Mouse (Mus musculus) liver, adult (tissue): ENCODE results near the gene Prkacb.

Experiments
- GATA4 ChIP-seq: IDR thresholded peaks from 2 replicates; pipeline ENCODE4 v1.6.1; 2014; ENCODE audit warnings: mild to moderate bottlenecking, low read length; ENCODE audit not compliant: insufficient replicate concordance

The Prkacb gene

GRCm38 (mm10) chr3:146757970-146758960, 54.5 kb downstream of the Prkacb start:
- TF ChIP-seq GATA4 = no peak

GRCm38 (mm10) chr3:146754270-146754669, 58.5 kb downstream of the Prkacb start:
- TF ChIP-seq GATA4 = no peak

GRCm38 (mm10) chr3:146741564-146742202, 71.1 kb downstream of the Prkacb start:
- no peak for TF ChIP-seq GATA4

- TF ChIP-seq GATA4 = no peak
Observed at GRCm38 (mm10) chr3:146741158-146741557, 71.6 kb downstream of the Prkacb start.

- no peak for TF ChIP-seq GATA4
Observed at GRCm38 (mm10) chr3:146735657-146736056, 77.1 kb downstream of the Prkacb start.

GRCm38 (mm10) chr3:146734907-146735629, 77.7 kb downstream of the Prkacb start:
- TF ChIP-seq GATA4 = no peak

- no peak for TF ChIP-seq GATA4
Observed at GRCm38 (mm10) chr3:146731499-146731898, 81.3 kb downstream of the Prkacb start.

GRCm38 (mm10) chr3:146723037-146723436, 89.8 kb downstream of the Prkacb start:
- TF ChIP-seq GATA4 = no peak

- TF ChIP-seq GATA4 = no peak
Observed at GRCm38 (mm10) chr3:146719696-146720095, 93.1 kb downstream of the Prkacb start.

GRCm38 (mm10) chr3:146718251-146718650, 94.5 kb downstream of the Prkacb start:
- no peak for TF ChIP-seq GATA4

GRCm38 (mm10) chr3:146712305-146712704, 100.5 kb downstream of the Prkacb start:
- TF ChIP-seq GATA4 = no peak

GRCm38 (mm10) chr3:146711559-146711958, 101.2 kb downstream of the Prkacb start:
- no peak for TF ChIP-seq GATA4

- no peak for TF ChIP-seq GATA4
Observed at GRCm38 (mm10) chr3:146711084-146711483, 101.7 kb downstream of the Prkacb start.

GRCm38 (mm10) chr3:146709086-146709485, 103.7 kb downstream of the Prkacb start:
- TF ChIP-seq GATA4 = no peak

GRCm38 (mm10) chr3:146708381-146708780, 104.4 kb downstream of the Prkacb start:
- TF ChIP-seq GATA4 = no peak

GRCm38 (mm10) chr3:146704099-146704498, 108.7 kb downstream of the Prkacb start:
- TF ChIP-seq GATA4 = no peak

- TF ChIP-seq GATA4 = no peak
Observed at GRCm38 (mm10) chr3:146700051-146700450, 112.7 kb downstream of the Prkacb start.
